Mouse (Mus musculus) ovary, postnatal 36 days (tissue): ENCODE data around the gene Rab11fip4.
"Not testable (repeated sequence)": the region's sequence is repeated elsewhere in the genome, so short reads cannot be mapped to it uniquely, and the experiment has no call there.

Experiments used
- DNase-seq: peaks from one replicate; pipeline ENCODE4 v3.0.0; 2022; ENCODE audit warnings: low spot score, mixed read lengths

Rab11fip4 gene

DNA sequence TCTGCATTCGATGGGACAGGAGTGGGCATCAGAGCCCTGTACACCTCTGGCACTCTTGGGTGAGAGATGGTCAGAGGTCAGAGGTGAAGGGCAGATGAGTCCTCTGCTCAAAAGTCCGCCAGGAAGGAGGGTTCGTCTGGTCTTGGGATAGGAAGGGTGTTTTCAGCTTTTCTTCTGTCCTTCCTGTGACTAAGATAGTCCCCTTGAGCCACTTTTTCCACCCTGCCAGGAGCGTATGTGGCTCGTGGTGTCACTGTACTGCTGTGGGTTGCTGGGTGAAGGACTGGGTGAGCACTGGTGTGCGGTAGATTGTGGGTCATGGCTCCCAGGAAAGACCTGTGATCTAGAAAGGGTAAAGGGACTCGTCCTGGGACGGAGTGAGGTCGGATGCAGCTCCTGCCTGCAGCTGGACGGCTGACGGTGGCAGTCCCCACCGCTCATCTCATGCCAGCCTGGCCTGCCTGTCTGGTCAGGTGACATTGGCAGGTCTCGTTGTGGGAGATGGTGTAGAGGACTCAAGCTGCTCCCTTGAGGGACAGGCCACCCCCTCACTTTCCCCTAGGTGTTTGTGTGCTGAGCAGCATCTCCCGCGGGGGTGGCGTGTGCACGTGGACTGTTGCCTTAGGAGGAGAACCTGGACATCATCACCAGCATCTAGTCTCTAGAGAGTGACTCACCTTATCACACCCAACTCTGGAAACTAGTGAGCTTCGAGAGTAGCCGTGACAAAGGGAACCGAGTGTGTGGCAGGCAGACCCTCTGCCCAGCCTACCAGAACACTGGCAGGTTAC lies 87.5 kb downstream of the Rab11fip4 start:
- no peak for DNase-seq

DNA sequence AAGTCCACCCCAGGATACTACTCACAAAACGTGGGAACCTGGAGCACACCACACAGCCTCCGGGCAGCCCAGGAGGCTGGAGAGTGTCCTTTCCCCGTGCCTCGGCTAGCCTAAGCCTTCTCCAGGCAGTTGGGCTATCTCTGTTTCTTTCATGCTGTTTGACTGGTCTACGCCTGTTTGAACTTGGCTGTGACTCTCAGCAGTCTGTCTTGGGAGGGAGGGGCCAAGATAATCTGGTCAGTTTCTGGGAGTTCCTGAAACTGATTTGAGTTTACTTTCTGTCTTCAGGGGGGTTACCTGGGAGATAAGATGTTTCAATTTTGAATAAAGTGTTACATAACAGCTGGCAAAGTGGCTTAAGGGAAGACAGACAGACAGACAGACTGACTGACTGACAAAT lies 88.9 kb downstream of the Rab11fip4 start:
- DNase-seq: no peak

DNA sequence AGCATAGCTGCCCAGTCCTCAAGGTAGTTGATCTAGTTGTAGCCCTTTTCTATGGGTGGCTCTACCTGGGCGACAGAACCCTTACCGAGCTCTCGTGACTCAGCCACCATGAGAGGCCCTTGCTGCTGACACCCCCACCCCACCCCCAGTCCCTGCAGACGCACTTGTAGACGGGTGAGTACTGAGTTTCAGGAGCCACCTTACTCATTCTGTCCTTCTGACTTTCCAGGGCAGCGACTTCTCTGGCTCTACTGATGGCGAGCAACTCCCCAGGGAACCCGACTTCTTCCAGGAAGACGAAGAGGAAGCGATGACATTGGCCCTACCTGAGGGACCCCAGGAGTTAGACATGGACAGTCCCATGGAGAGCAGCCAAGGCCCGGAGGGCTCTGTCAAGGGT lies 89.5 kb downstream of the Rab11fip4 start:
- no peak for DNase-seq

DNA sequence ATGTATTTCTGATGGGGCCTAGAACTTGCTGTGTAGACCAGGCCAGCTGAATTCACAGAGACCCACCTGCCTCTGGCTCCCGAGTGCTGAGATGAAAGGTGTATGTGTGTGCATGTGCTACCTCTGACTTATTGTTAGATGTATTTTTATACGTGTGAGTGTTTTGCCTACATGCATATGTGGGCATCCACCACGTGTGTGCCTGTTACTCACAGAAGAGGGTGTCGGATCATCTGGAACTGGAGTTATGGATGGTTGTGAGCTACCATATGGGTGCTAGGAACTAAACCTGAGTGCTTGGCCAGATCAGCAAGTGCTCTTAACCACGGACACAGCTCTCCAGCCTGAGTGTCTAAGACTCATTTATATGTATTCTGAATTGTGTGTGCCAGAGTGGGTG lies 90.2 kb downstream of the Rab11fip4 start:
- no peak for DNase-seq

DNA sequence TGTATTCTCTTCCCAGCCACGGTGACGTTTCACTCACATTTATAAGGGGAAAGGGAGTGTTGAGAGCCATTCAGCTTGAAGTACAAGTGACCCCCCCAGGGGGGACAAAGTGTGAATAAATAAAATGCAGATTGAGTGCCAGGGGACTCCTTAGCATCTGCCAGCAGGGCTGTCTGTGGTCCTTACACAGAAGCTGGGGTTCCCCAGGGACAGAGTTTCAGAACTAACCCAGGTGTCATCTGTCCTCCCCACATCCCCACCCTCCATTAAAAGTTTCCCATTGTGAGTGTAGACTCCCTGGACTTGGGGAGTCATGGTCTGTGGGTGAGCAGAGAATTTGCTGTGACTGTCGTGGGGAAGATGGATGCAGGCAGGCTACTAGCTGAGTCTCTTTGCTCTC lies 90.8 kb downstream of the Rab11fip4 start:
- no peak for DNase-seq

DNA sequence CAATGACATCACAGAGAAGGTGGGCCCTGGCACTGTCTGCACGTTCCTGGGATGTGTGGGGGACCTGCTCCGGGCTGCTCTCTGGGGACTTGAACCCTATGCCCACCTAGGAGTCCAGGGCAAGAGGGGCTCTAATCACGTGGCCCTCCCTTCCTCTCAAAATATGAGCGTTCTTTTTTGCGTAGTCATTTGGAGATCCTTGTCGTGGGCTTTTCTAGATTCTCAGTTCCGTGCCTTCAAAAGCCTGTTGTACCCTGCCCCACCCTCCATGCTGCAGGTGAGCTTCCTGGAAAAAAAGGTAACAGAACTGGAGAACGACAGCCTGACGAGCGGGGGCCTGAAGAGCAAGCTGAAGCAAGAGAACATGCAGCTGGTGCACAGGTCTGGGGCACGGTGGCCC lies 94.1 kb downstream of the Rab11fip4 start:
- DNase-seq: no peak

DNA sequence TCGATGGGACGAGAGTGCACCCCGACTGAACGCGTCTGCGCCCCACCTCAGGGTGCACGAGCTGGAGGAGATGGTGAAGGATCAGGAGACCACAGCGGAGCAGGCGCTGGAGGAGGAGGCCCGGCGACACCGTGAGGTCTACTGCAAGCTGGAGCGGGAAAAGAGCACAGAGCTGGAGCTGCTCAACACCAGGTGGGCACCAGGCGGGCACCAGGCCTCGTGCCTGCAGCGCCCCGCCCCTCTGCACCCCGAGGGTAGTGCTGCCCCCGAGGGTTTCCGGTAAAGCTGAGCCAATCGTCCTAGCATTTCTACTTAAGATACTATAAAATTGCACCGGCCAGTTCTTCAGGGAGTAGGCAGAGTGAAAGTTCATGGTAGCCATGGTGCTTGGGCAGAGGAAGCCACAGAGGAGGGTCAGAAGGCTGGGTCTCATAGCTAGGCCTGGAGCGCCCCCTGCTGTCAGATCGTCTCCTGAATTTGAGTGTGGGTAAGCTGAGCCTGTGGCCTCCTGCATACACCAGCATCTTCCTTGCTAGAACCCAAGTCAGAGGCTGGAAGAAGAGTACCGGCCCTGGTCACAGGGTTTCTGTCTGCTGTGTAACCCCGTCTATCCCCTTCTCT lies 95.6 kb downstream of the Rab11fip4 start:
- peak; percentile 87 for DNase-seq

DNA sequence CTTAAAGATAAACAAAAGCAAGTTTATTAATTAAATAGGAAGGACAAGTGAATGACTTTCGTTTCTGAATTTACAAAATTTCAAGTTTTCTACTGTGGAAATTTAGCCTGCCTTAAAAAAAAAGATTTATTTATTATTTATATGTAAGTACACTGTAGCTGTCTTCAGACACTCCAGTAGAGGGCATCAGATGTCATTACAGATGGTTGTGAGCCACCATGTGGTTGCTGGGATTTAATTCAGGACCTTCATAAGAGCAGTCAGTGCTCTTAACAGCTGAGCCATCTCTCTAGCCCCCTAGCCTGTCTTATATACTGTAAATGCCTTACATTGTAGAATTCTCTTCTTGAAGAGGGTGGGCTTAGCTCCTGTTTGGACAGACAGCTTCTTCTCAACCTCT lies 98.9 kb downstream of the Rab11fip4 start:
- DNase-seq: no peak

DNA sequence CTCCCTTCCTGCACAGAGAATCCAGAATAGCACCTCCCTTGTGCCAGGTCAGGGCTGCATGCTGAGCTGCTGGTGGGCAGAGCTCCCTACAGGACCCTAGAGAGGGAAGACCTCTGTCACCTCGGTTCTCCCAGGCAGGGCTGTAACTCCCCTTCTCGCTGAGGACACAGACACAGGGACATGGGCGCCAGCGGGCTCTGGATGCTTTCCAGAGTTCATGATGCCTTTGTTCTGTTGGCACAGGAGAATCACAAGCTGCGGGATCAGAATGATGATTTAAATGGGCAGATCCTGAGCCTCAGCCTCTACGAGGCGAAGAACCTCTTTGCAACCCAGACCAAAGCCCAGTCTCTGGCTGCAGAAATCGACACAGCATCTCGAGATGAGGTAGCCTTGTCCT lies 100.5 kb downstream of the Rab11fip4 start:
- DNase-seq: no peak

DNA sequence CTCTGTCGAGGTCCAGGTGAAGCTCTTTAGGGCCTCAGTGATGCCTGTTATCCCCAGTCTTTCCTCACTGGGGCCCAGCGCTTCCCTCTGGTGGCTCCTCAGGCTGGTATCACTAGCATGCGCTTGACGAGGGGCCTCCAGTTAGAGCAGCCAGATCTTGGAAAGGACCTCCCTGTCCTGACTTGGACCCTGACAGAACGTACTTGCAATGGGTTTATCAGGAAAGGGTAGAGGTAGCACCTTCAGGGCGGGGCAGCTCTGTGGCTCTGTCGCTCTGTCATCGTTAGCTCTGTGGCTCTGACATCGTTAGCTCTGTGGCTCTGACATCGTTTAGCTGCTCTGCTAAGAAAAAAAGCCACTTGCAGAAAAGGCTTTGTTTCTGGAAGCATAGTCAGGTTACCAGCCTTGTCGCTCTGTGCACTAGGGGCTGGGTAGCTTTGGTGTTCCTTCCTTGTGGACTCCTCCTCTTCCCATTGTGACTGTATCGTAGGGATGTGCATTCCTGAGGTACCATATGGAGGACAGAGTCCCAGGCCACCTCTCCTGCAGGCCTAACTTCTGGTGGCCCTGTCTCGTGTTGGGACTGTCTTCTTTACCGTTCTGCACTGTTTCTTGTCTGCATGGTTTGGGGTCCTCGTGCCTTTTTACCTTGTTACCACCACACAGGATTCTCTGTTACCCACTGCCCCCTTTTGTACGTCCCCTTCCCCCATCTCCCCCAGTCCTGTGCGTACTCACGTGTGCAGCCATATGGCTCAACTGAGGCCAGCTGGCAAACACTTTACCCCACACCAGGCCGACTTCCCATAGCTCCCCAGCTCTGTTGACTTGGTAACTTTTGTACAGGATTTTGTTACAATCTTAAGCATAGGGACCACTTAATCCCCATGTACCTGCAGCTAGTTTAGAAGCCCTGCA lies 105.6 kb downstream of the Rab11fip4 start:
- DNase-seq: no peak

DNA sequence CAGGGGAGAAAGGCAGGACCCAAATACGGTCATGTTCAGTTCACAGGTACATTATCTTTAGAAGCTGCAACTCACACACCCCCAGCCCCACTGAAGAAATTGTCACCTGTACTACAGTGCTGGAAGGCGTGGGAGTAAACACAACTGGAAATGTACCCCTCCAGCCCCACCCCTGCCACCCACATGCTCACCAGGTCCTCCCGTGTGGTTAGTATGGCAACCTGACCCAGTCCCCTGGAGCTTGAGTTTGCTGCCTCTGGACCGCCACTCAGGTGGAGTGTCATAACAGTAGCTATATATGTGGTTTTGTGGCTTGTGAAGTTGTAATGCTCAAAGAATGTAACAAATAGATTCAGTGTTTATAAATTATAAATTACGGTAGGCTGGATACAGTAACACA lies 107.1 kb downstream of the Rab11fip4 start:
- no peak for DNase-seq

DNA sequence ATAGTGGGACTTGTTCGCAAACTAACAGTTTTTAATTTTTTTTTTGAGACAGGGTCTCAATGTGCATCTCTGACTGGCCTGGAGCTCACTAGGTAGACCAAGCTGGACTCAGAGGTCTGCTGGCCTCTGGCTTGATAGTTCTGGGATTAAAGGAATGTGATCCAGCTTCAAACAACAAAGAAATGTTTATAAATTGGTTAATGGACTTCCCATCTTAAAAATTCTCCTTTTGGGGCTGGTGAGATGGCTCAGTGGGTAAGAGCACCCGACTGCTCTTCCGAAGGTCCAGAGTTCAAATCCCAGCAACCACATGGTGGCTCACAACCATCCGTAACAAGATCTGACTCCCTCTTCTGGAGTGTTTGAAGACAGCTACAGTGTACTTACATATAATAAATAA lies 107.5 kb downstream of the Rab11fip4 start:
- not testable (repeated sequence) for DNase-seq

DNA sequence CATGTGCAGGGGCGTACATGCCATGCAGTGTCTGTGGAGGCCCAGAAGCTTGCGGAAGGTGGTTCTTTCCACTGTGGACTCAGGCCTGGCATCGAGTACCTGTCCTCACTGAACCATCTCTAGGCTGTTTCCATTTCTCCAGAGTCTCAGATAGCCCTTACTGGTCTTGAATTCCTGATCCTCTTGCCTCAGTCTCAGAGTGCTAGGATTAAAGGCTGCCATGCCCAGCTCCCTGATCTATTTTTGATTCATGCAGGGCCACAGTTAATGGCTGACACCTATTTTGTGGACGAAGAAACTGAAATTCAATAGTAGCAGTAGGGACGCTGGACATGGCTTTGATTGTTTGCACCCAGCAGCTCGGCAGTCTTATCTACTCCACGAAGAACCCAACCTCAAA lies 110.5 kb downstream of the Rab11fip4 start:
- DNase-seq: no peak

DNA sequence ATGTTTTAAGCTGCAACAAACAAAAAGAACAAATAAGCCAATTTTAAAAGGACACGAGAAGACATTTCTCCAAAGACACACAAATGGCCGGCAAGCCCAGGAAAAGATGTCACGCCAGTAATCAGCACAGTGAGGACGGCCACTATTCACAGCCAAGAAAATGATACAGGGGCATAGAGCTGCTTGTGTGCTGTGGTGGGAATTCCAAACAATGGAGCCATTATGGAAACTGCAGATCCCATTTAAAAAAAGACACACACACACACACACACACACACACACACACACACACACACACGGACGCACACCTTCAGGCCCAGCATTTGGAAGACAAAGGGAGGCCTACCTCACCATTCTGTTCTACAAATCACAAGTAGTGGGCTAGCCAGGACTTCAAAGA lies 111.1 kb downstream of the Rab11fip4 start:
- no peak for DNase-seq

DNA sequence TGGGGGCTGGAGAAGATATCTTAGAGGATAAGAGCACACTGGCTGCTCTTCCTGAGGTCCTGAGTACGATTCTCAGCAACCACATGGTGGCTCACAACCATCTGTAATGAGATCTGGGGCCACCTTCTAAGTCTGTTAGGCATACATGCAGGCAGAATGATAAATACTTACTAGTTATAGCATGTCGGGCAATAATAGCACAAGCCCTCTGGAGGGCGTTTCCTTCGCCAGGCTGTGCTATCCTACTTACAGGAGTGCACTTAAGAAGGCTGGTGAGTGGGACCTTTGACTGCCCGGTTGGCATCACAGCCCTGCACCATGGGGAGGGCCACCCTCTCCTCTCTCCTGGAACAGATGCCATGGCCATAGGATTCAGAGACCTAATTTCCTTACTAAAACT lies 112.4 kb downstream of the Rab11fip4 start:
- peak; percentile 20 for DNase-seq

DNA sequence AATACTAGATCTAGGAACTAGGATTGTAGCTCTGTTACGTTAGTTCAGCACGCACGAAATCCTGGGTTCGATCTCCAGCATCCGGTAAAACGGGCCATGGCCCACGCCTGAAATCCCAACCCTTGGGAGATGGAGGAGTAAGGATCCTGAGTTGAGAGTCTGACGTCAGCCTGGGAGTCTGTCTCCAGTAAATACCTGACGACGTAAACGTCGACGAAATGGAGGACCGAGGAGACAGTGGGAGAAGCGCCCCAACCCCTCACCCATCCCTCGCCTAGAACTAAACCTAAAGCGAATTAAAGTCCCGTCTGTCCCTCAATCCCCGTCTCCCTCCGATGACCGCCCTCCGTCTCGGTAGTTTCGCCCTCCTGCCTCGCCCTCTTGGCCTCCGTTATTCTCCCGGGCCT lies 112.9 kb downstream of the Rab11fip4 start:
- DNase-seq: no peak

DNA sequence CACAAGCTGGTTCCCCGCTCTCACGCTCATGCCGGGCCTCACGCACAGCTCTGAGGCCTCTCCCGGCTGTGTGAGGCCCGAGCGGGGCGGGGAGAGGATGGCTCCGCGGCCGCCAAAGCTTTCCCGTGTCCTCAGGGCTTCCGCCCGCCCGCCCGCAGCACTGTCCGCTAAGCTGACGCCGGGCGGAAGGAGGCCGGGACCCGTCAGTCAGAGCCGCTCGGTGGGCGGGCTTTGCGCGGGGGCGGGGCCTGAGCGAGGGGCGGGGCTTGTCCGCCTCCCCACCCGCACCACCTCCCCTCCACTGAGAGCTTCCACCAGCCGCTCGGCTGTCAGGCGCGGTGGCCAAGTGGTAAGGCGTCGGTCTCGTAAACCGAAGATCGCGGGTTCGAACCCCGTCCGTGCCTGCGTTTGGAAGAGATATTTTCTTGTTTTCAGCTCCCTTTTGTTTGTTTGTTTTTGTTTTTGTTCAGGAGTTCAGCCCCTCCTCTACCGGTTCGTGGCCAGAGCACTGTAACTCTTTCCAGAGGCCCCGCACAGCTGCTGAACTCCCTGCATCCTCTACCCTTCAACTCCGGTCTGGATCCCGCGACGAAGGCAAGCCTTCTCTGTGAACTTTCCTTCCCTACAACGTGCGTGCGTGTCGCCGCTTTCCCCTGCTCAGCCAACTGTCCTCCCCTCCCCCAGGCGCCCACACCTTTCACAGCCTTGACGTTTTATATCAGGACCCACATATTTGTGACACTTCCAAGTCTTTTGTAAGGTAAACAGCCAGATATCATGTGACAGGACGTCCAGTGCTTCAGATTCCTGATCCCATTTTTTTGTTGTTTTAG lies 113.5 kb downstream of the Rab11fip4 start:
- DNase-seq: peak; percentile 98

DNA sequence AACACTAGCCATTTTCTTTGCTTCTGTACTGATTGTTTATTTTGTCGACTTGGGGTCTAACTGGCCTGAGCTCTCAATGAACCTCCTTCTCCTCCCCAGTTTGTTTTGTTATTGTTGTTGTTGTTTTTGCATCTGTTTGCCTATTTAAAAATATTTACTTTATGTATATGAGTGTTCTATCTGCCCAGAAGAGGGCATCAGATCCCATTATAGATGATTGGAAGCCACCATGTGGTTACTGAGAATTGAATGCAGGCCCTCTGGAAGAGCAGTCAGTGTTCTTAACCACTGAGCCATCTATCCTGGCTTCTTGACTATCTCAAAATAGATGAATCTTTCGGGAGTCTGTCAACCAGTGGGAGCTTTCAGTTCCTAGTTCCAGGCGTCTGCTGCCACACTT lies 116.1 kb downstream of the Rab11fip4 start:
- no peak for DNase-seq

DNA sequence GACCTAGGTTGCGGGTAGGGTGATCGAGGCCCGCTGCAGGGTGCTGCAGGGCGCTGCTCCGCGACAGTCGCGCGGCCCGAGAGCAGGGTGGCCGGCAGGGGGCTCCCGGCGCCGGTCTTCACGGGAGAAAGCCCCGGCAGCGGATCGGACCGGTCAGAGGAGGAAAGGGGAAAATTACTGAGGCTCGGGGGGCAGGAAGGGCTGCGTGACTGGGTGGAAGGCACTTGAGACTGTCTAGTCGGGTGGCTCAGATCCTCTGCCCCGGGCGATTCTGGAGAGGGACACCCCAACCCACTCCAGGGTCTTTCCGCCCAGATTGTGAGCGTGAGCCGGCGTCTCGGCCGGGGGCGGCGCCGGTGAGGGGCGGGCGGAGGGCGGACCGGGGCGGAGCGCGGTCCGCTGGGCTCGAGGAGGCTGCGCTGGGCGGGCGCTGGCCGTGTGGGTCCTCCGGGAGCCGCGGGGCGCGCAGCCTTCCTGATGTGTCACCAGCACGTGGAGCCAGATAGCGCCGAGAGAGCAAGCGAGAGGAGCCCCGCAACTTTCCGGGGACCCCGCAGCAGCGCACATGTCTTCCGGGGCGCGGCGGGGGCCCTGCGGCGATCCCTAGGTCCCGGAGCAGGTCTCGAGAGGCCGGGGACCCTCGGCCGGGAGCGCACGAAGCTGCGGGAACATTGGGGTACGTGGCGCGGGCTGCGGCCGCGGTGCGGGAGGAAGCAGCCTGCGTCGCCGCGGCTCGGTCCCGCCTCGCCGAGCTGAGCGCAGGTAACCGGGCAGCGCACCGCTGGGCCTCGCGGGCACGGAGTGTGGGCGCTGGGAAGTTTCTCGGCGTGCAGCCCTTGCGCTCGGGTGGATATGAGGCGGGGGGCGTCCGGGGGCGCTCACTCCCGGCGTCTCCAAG lies 120.1 kb downstream of the Rab11fip4 start:
- peak; percentile 88 for DNase-seq

DNA sequence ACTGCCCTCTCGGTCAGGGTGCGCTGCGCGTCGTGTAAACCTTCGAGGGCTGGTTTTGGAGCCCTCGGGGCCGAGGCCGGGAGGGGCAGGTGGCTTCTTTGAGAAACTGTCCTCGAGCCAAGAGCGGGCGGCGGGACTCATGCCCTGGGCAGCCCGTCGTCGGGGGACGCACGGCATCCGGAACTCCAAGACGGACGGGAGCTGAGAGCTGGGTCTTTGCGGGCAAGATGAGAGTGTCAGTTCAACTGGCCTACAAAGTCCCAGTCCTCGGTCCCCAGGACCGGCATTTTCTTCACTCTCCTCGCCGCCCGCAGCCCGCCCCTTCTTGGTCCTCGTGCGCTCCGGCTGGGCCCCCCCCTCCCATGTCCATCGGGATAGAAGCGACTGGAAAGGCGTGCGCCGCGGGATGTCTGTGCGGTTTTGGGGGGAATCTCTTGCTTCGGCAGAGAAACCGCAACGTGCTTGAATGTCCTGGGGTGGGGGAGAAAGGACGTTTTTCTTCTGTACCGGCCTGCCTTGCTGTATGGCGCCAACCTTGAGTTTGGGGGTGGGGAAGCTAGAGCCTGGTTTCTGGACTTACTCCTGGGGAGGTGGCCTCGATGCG lies 120.9 kb downstream of the Rab11fip4 start:
- peak; percentile 36 for DNase-seq
